Mouse (Mus musculus): ENCODE measurements at regions not wholly inside any gene's neighbourhood (a gene's known extent, or its start where the extent isn't known, plus 50 kb on each side); places are given as distances from the start of the nearest gene placed in this dataset.

GRCm38 (mm10) chr4:153058152-153058551 lies 424.5 kb downstream of the Ajap1 start:
- intact Hi-C loops (cut with DNase I), result no loop called here

DNA sequence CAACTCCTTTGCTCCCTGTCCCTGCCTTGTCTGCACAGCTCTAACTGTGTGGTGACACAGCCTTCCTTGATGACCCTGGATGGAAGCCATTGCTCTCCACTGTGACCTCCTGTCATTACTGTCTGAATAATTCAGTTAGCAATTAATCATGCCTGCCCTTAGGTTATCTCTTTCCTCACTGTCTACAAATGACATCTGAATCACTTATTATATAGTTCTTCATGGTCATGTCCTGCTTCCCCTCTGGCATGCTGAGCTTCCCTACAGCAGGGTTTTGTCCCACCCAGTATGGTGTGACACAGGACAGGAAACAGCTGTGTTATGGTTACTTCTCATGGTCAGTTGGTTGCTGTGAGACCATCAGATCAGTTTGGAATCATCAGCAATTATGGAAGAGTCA lies 458.9 kb downstream of the Ajap1 start:
- intact Hi-C loops (cut with DNase I), result no loop called here

DNA sequence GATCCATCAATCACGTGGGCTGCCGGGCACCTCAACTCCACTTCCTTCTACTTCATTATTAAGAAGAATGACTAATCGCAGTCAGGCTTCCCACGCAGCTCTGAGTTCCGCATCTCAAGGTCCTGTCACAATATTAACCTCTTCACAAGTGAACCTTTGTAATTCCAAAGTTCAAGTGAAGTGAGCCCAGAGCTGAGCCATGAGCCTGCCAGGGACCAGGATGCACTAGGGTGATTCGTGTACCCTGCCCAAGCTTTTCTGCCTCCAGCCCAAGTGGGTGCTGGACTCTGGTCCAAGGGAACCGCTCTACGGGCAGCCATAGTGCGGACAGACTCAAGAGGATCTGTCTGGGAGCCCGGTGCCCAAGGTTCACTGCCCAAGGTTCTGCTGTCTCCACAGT lies 463.4 kb downstream of the Ajap1 start:
- intact Hi-C loops (cut with DNase I), result no loop called here

- intact Hi-C loops (cut with DNase I), result no loop called here
Observed at GRCm38 (mm10) chr4:153018138-153018921, 464.3 kb downstream of the Ajap1 start.

GRCm38 (mm10) chr4:153017816-153018137 lies 464.8 kb downstream of the Ajap1 start:
- intact Hi-C loops (cut with DNase I), result no loop called here

DNA sequence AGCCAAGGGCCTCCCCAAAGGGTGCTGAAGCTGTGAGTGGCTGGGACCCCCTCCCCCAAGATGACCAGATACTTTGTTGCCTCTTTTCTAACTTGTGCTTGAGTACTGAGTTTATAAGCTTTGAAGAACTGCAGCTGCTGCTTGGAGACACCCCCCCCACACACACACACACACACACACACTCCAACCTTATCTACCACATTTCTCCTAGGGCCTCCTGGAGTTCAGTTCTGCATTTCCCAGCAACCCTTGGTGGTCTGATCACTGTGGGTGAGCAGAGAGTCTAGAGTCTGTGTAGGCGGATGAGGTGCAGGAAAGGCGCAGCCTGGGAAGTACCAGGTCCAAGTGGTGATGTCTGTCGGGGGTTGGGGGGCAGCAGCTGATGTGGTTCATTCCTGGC lies 479.3 kb downstream of the Ajap1 start:
- intact Hi-C loops (cut with DNase I), result no loop called here

DNA sequence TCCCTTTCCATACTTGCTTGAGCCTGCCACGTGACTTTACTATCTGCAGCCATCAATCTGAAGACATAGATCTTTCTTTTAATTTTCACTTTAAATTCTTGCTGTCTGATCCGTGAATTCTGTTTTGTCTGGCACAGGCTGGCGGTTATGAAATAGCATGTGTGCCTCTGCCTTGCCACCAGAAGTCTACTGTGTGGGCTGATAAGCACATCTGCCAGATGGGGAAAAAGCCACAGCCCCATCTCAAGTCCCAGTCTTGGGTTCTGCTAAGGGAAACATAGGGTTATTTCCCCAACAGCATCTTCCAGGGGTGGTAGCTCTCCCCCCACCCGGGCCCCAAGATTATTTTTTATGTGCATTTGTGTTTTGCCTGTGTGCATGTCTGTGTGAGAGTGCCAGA lies 480.1 kb downstream of the Ajap1 start:
- intact Hi-C loops (cut with DNase I), result no loop called here

GRCm38 (mm10) chr4:153001761-153002160 lies 480.9 kb downstream of the Ajap1 start:
- intact Hi-C loops (cut with DNase I), result no loop called here

DNA sequence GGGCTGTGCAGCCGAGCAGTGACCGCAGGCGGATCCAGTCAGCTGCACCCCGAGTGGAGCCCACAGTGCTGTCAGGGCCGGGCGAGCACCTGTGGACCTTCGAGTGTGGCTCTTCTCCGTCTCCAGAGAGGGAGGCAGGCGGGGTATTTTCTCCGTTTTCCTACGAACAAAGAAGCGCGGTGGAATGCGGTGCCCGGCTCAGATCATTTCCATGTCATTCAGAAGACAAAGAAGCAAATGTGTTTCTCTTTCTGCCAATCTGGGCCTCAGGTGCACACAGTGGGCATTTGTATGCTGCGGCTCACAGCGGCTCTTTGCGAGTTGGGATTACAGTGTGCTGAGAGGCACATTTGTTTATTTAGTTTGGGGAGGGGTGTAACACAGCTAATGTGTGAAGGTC lies 483.1 kb downstream of the Ajap1 start:
- intact Hi-C loops (cut with DNase I), result no loop called here

GRCm38 (mm10) chr4:152997251-152997650 lies 485.4 kb downstream of the Ajap1 start:
- intact Hi-C loops (cut with DNase I), result no loop called here

DNA sequence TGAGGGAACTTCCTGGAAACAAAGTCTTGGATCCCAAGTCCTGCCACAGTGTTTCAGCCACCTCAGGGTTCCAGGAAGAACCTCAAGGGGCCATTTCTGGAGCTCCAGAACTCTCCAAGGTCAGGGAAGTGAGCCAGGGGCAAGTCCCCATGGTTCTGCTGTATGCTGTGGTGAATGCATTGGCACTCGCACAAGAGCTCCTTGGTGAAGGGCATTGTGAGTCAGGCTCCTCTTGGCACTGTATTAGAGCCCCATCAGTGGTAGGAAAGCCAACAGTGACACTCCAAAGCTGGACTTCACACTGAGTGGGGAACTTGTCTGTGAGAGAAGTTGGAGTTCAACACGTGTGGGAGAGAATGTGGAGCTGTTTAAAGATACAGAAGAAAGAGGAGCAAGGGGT lies 486.0 kb downstream of the Ajap1 start:
- intact Hi-C loops (cut with DNase I), result no loop called here

- intact Hi-C loops (cut with DNase I), result no loop called here
Observed at GRCm38 (mm10) chr4:152995052-152995595, 487.5 kb downstream of the Ajap1 start.

GRCm38 (mm10) chr4:152994206-152994605 lies 488.4 kb downstream of the Ajap1 start:
- intact Hi-C loops (cut with DNase I), result no loop called here

- intact Hi-C loops (cut with DNase I), result no loop called here
Observed at GRCm38 (mm10) chr4:152990266-152990665, 492.3 kb downstream of the Ajap1 start.

- intact Hi-C loops (cut with DNase I), result no loop called here
Observed at GRCm38 (mm10) chr4:152987726-152988125, 494.9 kb downstream of the Ajap1 start.

DNA sequence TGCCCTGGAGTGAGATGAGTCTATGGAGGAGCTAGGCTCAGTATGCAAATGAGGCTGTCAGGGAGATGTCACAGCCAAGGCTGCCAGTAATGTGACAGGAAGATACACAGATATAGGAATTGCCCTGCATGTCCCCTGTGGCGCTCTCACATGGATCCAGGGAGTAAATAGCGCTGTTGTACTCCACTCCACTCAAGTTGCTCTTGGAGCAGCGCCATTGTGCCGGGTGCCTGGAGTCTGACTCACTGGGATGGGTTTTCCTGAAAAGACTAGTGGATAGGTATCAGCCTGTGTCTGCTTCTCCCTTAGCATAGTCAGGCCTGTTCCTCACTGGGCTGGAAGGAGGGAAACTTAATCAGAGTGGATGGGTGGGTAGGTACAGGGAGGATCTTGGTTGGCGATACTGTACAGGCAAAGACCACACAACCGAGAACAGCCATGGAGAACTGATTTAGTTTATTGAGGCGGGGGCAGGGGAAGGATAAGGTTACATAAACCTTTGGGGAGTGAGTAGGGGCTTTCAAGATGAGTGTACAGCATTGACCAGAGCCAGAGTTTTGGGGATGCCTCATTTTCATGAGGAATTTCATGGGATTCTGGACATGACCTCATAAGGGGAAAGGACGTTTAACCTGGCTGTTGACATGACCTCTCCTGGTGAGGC lies 497.5 kb upstream of the Kcnab2 start:
- intact Hi-C loops (cut with DNase I), result no loop called here

- intact Hi-C loops (cut with DNase I), result no loop called here
Observed at GRCm38 (mm10) chr4:152963001-152963400, 485.3 kb upstream of the Kcnab2 start.

- intact Hi-C loops (cut with DNase I), result no loop called here
Observed at GRCm38 (mm10) chr4:152962165-152962564, 484.5 kb upstream of the Kcnab2 start.

GRCm38 (mm10) chr4:152961677-152962076 lies 484.0 kb upstream of the Kcnab2 start:
- intact Hi-C loops (cut with DNase I), result no loop called here

GRCm38 (mm10) chr4:152959627-152960230 lies 482.1 kb upstream of the Kcnab2 start:
- intact Hi-C loops (cut with DNase I), result no loop called here

DNA sequence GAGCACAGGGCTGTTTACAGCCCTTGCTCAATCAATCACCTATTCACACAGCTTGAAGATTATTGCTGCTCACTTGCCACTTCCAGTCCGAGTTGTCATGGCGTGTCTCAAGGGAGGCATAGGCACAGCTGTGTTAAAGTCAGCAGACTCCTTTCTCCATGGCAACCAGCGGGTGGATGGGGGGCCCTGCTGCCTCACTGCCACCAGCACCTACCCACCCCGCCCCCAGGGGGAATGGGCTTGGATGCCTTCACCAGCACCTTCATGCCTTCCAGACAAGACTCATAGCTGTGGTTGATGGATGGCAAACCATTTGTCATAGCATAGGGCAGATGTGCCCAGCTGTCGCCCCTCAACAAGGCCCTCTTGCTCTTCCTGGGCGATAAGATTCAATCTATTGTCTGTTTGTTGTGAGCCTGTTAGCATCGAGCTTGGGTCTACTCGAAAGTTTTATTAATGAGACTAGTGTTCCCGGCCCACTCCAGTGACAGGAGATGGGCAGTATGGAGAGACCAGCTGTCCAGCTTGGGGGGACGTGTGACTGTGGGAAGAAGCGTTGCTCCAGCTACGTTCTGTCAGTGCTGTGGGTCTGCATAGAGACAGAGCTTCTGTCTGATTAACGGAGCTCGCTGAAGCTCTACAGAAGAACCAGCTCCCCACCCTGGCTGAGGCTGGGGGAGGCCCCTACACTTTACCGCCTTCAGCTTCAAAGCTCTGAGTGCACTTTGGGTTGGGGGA lies 475.7 kb upstream of the Kcnab2 start:
- intact Hi-C loops (cut with DNase I), result no loop called here

GRCm38 (mm10) chr4:152948956-152949355 lies 471.3 kb upstream of the Kcnab2 start:
- intact Hi-C loops (cut with DNase I), result no loop called here

Measured in adrenal gland (tissue).